Mouse (Mus musculus) liver (tissue): ENCODE data around the gene Rnf17.

Source experiments
- DNase-seq: peaks from one replicate; pipeline ENCODE4 v3.0.0-alpha.2; 2020; ENCODE audit warnings: mixed read lengths

Gene Rnf17

DNA sequence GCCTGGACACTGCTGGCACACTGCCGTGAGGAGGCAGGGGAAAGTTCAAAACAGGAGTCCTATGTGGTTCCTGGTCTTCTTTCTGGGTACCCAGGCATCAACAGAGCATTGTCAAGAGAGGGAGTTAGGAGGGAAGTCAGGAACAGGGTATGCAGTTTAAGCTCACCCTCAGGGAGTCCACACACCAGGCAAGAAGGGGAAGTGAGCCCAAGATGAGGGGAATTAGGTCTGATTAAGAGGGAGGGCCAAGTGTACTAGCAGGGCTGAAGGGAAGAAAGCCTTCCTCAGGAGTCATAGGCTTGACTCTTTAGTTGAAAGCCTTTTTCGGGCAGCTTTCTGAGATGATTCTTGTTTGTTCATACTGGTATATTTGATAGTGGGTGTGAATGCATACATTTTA is 112.4 kb downstream of the Rnf17 start:
- DNase-seq, result no peak

DNA sequence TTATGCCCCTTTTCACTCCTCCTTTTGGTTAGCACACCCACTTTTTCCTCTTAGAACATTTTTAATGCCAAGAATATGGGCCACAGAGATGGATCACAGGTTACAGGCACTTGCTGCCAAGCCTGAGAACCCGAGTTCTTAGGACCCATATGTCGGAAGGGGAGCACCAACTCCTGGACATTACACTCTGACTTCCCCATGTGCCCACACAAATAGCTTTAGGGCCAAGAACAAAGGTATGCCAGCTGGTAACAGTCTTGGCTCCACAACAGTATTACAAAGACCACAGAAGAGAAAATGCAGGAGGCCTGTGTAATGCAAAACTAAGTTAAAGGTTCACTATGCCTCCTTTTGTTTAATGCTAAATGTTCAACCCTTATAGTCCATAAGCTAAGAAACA is 128.4 kb downstream of the Rnf17 start:
- DNase-seq, result no peak

DNA sequence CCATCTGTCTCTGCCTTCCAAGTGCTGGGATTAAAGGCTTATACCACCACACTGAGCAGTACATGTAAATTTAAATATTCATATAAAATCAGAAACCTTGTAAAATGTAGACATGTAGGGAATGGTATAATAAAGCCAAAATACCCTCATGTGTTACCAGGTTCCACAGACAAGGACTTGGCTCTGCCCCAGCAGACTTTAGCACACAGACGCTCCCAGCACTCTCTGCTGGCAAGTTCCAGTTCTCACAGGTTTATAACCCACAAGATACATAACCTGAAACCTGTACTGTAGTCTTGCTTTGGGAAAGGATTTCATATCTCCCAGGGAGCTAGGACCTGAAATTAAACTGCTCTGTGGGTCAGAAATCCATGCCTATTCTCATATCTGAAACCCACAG is 142.6 kb downstream of the Rnf17 start:
- DNase-seq, result no peak

DNA sequence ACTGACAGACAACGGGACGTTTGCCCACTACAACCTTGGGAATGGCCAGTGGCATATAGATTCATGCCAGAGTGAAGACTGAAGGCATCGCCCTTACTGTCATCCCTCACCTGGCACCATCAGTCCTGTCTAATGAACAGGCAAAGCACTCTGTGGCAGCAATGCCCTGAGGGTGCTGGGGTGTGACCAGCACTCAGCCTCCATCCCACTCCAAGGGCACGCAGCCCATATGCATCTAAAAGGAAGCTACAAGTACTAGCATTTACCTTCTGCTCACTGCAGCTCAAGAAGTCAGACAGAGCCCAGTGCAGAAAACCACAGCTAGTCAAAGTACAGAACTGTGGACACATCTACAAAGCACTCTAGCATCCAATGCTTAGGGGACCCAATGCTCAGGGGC is 143.1 kb downstream of the Rnf17 start:
- DNase-seq, result no peak

DNA sequence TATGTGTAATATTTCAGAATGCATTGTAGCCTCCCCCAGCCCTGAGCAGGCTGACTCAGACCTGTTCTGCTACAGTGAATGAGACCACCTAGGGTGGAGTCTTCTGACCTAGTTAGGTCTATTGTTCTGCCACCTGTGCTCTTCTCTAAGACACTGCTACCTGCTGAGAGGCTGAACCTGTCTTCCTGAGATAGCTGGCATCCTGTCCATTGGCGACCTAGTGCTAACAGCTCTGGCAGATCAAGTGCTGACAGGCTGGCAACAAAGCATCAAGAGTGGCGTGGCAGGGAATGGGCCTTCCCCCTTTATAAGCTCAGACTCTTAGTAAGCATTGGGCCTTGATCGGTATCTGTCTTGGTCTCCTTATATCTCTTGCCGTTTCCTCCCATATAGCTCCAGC is 148.6 kb downstream of the Rnf17 start:
- no peak for DNase-seq

DNA sequence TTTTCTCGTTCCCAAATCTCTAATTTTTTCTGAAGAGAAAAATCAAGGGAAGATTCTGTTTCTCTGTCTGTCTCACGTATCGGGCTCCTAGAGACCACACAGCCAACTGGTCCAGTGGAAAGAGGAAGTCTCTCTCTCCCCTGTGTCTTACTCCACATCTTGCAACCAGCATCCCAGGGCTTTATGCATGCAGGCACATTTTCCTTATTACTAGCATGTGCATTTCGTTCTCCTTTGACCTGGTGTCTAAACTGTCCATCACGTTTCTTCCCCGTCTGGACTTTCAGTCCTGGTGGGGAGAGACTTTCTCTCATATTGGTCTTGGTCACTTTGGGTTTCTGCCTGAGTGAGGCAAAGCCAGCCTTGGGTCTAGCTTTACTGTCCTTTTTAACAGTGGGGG is 150.5 kb downstream of the Rnf17 start:
- DNase-seq, result no peak

DNA sequence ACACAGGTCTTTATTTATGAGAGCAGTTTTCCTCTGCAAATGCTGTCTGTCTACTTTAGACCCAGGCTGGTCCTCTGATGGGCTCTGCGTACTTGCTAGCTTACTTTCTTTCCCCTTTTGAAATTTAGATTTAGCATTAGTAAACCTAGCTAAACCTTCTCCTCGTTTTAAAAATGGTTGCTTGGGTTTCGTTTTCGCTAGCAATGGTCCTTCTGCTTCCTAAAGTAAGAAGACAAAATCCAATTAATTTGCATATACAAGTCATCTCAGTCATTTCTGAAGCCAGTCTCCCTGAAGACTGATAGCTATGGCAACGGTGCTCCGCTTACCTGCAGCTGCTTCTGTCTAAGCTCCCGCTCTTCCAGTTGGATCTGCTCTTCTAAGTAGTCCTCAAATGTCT is 150.9 kb downstream of the Rnf17 start:
- DNase-seq, result no peak

DNA sequence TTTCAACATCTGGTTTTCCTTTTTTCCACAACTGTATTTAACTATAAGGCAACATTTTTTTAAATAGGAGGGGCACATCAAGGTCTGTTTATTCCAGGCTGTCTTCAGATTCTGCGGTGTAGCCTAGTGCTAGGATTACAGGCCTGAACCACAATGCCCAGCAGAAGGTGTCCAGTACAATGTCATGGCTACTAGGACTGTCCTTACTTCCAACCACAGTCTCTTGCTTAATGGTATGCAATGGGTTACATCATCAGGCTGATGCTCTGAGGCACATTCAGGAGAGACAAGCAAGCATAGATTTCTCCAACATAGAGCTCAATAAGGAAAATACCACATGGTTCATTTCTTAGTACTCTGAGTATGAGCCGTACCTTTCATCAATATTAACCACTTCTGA is 152.3 kb downstream of the Rnf17 start:
- no peak for DNase-seq

DNA sequence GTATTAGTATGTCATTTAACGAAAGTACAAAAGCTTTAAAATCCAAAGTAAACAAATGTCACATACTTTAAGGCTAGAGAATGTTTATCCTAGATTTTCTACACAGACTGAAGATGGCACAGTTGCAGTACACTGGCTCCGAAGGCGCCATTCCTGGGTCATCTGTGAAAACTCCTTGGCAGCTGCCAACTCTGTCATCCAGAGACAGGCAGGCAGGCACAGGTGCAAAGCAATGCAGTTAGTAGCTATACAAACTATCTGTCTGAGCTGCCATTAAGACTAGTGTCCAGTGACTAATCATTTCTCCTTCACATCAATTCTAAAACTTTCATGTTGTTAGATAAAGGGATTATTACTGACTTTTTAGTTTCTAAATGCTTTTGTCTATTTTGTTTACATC is 156.8 kb downstream of the Rnf17 start:
- DNase-seq, result no peak

DNA sequence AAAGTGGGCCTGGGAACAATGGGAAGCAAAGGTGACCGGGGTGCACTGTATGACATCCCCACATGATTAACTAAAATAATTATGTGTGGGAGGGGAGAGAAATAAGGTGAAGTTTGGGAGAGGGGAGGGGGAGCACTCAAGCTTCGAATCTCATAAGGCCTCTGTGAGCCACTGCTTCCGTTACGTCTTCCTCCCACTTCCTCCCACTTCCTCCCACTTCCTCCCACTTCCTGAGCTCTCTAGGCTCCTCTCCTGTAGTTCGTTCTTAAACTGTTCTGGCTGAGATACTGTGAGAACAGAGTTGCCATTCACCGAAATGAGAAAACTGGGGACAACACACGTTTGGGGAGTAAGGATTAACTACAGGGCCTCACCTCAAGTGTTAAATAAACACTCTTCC is 165.1 kb downstream of the Rnf17 start:
- no peak for DNase-seq

DNA sequence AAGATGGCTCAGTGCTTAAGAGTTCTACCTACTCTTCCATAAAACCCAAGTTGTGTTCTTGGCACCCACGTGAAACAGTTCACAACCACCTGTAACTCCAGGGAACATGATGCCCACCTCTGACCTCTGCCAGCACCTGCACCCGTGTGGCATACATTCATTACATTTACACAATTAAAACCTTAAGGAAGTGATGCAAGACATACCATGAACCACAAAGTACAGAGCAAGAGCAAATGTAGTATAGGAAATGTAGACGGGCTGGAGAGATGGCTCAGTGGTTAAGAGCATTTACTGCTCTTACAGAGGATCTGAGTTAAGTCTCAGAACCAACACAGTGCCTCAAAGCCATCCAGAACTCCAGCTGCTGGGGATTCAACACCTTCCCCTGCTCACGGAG is 166.7 kb downstream of the Rnf17 start:
- no peak for DNase-seq

DNA sequence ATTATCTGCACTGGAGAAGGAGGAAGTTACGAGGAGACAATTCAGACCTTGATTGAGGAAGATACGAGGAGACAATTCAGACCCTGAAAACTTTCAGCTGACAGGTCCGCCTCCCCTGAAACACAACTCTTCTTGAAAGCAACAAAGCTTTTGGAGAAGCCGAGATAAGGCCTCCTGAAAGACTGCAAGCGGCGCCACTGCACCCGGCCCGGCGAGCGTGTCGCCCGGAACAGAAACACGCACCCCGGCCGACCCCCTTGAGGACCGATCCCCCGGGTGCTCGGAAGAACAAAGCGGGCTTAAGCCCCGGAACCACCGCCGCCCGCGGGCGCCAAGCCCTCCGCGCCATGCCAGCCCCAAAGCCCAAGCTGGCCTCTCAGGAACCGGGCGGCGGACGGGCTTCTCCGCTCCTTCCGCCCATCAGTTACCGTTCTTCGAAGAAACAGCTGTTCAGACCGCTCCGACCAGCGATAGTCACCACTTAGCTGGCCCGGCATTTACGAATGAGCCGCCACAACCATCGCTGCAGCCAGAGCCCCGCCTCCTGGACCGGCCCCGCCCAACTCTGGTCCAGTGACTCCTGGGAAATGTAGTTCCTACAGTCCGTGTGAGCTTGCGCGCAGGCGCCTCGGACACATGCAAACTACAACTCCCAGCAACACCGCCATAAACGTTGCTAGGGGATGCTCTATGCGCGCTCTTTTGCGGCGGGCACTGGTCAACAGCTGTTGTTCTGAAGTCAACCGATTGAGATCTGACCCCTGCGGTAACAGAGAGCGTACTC is 169.1 kb downstream of the Rnf17 start:
- DNase-seq, result peak; percentile 98

DNA sequence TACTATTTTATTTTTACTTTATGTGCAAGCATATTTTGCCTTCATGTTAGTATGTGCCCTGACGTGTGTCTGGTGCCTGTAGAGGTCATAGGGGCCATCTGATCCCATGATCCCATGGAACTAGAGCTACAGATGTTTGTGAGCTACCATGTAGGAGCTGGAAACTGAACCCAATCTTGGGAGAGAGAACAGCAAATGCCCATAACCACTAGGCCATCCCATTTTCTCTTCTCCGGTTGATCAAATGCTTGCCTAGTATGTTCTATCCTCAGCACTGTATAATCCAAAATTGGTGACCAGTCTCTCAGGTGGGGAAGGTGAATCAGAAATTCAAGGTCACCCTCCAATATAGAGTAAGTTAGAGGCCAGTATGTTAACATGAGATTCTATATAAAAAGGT is 170.2 kb downstream of the Rnf17 start:
- no peak for DNase-seq
